Mouse (Mus musculus): ENCODE measurements around the gene Heatr4. TPM values are rescaled to one million over a fixed set of nuclear protein-coding genes. Genes with fewer than 3 reads are reported as not detected.

Heatr4 gene
- polyA plus RNA-seq, 1 experiment from 2014 or later, result not detected

DNA sequence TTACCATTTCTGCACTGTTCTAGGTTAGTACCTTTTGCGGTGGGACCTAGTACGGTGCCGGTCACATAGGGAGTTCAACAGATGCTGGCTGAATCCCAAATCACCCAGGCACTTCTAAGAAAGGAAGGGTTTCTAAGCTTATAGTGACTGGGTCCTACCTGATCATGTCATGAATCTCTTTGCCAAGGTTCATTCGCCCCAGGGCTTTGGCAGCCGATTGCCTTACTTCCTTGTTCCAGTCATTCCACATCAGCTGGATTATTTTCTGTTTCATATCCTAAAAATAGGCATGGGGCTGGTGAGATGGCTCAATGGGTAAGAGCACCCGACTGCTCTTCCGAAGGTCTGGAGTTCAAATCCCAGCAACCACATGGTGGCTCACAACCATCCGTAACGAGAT lies 26.4 kb downstream of the Heatr4 start:
- WGBS, result 85% methylated on average over 9 of the region's 9 CpGs
- Histone ChIP-seq H3K27ac (ENCODE audit: low read length) (no peak overlapping the region), H3K4me3 (ENCODE audit: low read depth, low read length) (no peak overlapping the region), H3K9me3 (ENCODE audit: low read length) (no peaks in the 10 kb centered on the region), H3K36me3 (ENCODE audit: insufficient read depth, low read length) (no peaks in the 10 kb centered on the region), H3K9ac (replicated peaks; ENCODE audit: low read depth) (no peak overlapping the region), H3K4me1 (ENCODE audit: insufficient read depth, low read depth, low read length) (no peaks in the 10 kb centered on the region), H3K27me3 (replicated peaks; ENCODE audit: insufficient read depth, low read length) (no peaks in the 10 kb centered on the region), H3K4me2 (replicated peaks; ENCODE audit: low read depth, low read length) (no peak overlapping the region)
- TF ChIP-seq EP300 (IDR thresholded peaks at IDR 0.05) (no peak), CTCF (IDR thresholded peaks at IDR 0.05) (no peak)
- DNase-seq (ENCODE audit: low spot score) (no peak), ATAC-seq (no peak)

- Histone ChIP-seq H3K9me3 (ENCODE audit: low read length) (no peaks in the 10 kb centered on the region), H3K36me3 (ENCODE audit: insufficient read depth, low read length) (no peaks in the 10 kb centered on the region), H3K9ac (replicated peaks; ENCODE audit: low read depth) (no peak overlapping the region), H3K4me3 (ENCODE audit: low read depth, low read length) (peak overlapping the region; percentile 78), H3K27ac (ENCODE audit: low read length) (no peak overlapping the region), H3K27me3 (replicated peaks; ENCODE audit: insufficient read depth, low read length) (no peaks in the 10 kb centered on the region), H3K4me2 (replicated peaks; ENCODE audit: low read depth, low read length) (peak overlapping the region; percentile 98), H3K4me1 (ENCODE audit: insufficient read depth, low read depth, low read length) (0 out of 2 replicates have a peak, but pooled peaks cover 5% of the 10 kb centered on the region)
- 44% methylated on average over 32 of the region's 32 CpGs for WGBS
- TF ChIP-seq EP300 (IDR thresholded peaks at IDR 0.05) (no peak), CTCF (IDR thresholded peaks at IDR 0.05) (no peak)
- DNase-seq (ENCODE audit: low spot score) (no peak), ATAC-seq (no peak)
These were observed 32.7 kb downstream of the Heatr4 start for GRCm38 (mm10) chr12:83951711-83952575.

DNA sequence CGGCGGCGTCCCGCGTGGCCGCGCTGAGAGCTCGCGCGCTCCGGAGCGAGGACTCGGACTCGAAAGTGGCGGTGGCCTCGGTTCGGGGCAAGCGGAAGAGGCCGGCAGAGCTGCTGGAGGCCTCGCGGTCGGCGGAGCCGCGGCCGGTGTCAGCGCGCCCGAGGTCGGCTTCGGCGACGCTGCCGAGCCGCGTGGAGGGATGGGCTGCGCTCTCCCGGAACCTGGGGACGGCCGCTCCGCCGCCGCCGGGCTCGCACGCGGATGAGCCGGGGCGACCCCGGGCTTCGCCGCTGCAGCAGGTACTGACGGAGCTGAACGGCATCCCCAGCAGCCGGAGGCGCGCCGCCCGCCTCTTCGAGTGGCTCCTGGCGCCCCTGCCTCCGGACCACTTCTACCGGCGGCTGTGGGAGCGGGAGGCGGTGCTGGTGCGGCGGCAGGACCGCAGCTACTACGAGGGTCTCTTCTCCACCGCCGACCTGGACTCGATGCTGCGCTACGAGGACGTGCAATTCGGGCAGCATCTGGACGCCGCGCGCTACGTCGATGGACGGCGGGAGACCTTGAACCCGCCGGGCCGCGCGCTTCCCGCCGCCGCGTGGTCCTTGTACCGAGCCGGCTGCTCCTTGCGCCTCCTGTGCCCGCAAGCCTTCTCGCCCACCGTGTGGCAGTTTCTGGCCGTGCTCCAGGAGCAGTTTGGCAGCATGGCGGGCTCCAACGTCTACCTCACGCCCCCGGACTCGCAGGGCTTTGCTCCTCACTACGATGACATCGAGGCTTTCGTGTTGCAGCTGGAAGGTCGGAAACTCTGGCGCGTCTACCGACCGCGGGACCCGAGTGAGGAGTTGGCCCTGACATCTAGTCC lies 33.6 kb downstream of the Heatr4 start:
- Histone ChIP-seq H3K36me3 (ENCODE audit: insufficient read depth, low read length) (no peaks in the 10 kb centered on the region), H3K4me3 (ENCODE audit: low read depth, low read length) (peak overlapping the region; percentile 78), H3K4me2 (replicated peaks; ENCODE audit: low read depth, low read length) (peak overlapping the region; percentile 98), H3K4me1 (ENCODE audit: insufficient read depth, low read depth, low read length) (0 out of 2 replicates have a peak, but pooled peaks cover 5% of the 10 kb centered on the region), H3K9me3 (ENCODE audit: low read length) (no peaks in the 10 kb centered on the region), H3K27me3 (replicated peaks; ENCODE audit: insufficient read depth, low read length) (no peaks in the 10 kb centered on the region), H3K27ac (ENCODE audit: low read length) (peak overlapping the region; percentile 84), H3K9ac (replicated peaks; ENCODE audit: low read depth) (peak overlapping the region; percentile 79)
- 1% methylated on average over 64 of the region's 116 CpGs for WGBS
- TF ChIP-seq EP300 (IDR thresholded peaks at IDR 0.05) (no peak), CTCF (IDR thresholded peaks at IDR 0.05) (no peak)
- ATAC-seq (peak; percentile 36), DNase-seq (ENCODE audit: low spot score) (no peak)

- Histone ChIP-seq H3K27me3 (replicated peaks; ENCODE audit: insufficient read depth, low read length) (no peaks in the 10 kb centered on the region), H3K9me3 (ENCODE audit: low read length) (no peaks in the 10 kb centered on the region), H3K9ac (replicated peaks; ENCODE audit: low read depth) (peak within 1 kb of the TSS; percentile 79), H3K4me1 (ENCODE audit: insufficient read depth, low read depth, low read length) (0 out of 2 replicates have a peak, but pooled peaks cover 5% of the 10 kb centered on the region), H3K4me2 (replicated peaks; ENCODE audit: low read depth, low read length) (peak within 1 kb of the TSS; percentile 98), H3K36me3 (ENCODE audit: insufficient read depth, low read length) (no peaks in the 10 kb centered on the region), H3K4me3 (ENCODE audit: low read depth, low read length) (peak within 1 kb of the TSS; percentile 78), H3K27ac (ENCODE audit: low read length) (peak within 1 kb of the TSS; percentile 84)
- WGBS, result 1% methylated on average over 34 of the region's 37 CpGs
- TF ChIP-seq EP300 (IDR thresholded peaks at IDR 0.05) (peak; percentile 35; the same call in 1 of the 2 replicates), CTCF (IDR thresholded peaks at IDR 0.05) (no peak)
- DNase-seq (ENCODE audit: low spot score) (peak; percentile 94), ATAC-seq (peak; percentile 86)
These were observed 34.2 kb downstream of the Heatr4 start, which contains the start of gene Riox1 for GRCm38 (mm10) chr12:83950493-83950839. Gene Riox1 (plus strand): TSS chr12:83950608.

DNA sequence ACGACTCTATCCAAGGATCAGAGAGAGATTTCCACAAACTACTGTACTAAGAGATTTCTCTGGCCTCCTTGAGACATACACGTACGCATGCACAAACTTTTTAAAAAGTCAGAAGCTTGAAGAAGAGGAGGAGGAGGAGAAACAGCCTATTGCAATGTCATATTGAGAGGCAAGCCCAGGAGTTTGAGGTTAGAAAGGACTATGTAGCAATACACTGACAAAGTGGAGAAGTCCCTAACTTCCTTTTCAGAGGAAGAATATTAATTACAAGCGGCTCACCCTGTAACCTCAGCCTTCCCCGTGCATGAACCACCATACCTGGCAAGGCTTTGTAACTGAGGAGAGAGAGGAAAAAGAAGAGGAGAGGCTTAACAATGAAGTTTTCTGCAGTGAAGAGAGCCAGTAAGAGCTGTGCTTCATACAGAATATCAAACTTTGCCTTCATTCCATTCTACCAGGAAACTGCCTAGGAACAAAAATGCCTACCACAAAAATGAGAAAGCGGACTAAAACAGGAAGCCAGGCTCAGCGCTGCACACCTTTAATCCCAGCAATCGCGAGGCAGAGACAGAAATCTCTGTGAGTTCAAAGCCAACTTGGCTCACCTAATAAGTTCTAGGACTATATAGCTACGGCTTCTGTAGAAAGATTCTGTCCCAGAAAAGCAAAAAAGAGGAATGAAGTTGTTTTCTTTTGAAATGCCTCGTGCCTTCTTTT lies 34.7 kb downstream of the Heatr4 start:
- 18% methylated on average over 11 of the region's 11 CpGs for whole genome bisulfite sequencing
- peak overlapping the region; percentile 79; the same call in 1 of the 2 replicates for H3K9ac ChIP-seq (replicated peaks; ENCODE audit: low read depth)
- DNase-seq (ENCODE audit: low spot score), result no peak
- H3K27ac ChIP-seq (ENCODE audit: low read length), result peak overlapping the region; percentile 84
- H3K4me3 ChIP-seq (ENCODE audit: low read depth, low read length), result peak overlapping the region; percentile 78
- H3K4me2 ChIP-seq (replicated peaks; ENCODE audit: low read depth, low read length), result peak overlapping the region; percentile 98
- H3K9me3 ChIP-seq (ENCODE audit: low read length), result no peaks in the 10 kb centered on the region
- no peak for TF ChIP-seq CTCF (IDR thresholded peaks at IDR 0.05)
- 0 out of 2 replicates have a peak, but pooled peaks have one; percentile 8 for TF ChIP-seq EP300 (IDR thresholded peaks at IDR 0.05)
- no peaks in the 10 kb centered on the region for H3K36me3 ChIP-seq (ENCODE audit: insufficient read depth, low read length)
- no peak for ATAC-seq
- no peaks in the 10 kb centered on the region for H3K27me3 ChIP-seq (replicated peaks; ENCODE audit: insufficient read depth, low read length)
- 0 out of 2 replicates have a peak, but pooled peaks cover 5% of the 10 kb centered on the region for H3K4me1 ChIP-seq (ENCODE audit: insufficient read depth, low read depth, low read length)

Data from lung, postnatal 0 days (tissue).